ENCODE assay signal across 9 mouse cellular contexts in the genomic region with DNA sequence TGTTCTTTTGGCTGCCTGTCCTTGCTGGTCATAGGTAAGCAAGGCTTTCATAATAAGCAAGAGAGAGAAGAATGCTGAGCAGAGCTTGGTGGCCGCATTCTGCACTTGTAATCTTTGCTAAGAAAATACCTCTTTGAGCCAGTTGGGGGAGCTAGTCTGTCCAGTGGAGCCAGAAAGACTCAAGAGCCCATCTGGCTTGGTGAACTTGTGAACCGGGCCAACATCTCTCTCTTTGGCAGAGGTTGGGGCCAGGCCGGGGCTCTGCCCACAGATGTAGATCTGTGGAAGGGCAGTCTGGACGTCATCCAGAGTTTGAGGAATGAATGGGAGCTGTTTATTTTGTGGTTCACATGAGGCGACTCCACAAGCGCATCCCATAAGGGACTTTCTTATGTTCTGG. TPM values are rescaled to one million over a fixed set of nuclear protein-coding genes. Genes with fewer than 3 reads are reported as not detected.
DNase-seq lines count a peak whose midpoint lies in the region; ATAC-seq and TF ChIP-seq lines count a peak whose summit lies in the region.
"Had no signal": no experiment of that assay in that cellular context is flagged by ENCODE, and none has a peak within 500 bp of the region (broad histone marks: within the 10 kb centered on the region; RNA-seq: fewer than 3 reads in every experiment).

No protein-coding gene starts in this region.

- no peak overlapping the region for H3K27ac ChIP-seq in cerebellum, adult 2 months (ENCODE audit: insufficient read depth, low read length)
- H3K27ac ChIP-seq in hindbrain, postnatal 0 days = no peak overlapping the region
- H3K27ac ChIP-seq in hindbrain, embryonic 14.5 days = no peak overlapping the region
- no peak overlapping the region for H3K27ac ChIP-seq in kidney, embryonic 14.5 days (ENCODE audit: low read depth, low read length)

- WGBS in cerebellum, adult 2 months = 30% methylated on average over 6 of the region's 6 CpGs
- WGBS in hindbrain, postnatal 0 days = 60% methylated on average over 6 of the region's 6 CpGs
- WGBS in hindbrain, embryonic 14.5 days = 73% methylated on average over 6 of the region's 6 CpGs
- WGBS in kidney, embryonic 14.5 days = 75% methylated on average over 6 of the region's 6 CpGs

- H3K27me3 ChIP-seq in cerebellum, adult 2 months (ENCODE audit: control insufficient read depth, insufficient read depth, low read length) = no peaks in the 10 kb centered on the region
- no peaks in the 10 kb centered on the region for H3K27me3 ChIP-seq in hindbrain, postnatal 0 days (ENCODE audit: insufficient read depth, low read length)
- H3K27me3 ChIP-seq in hindbrain, embryonic 14.5 days (ENCODE audit: control insufficient read depth, insufficient read depth, low read length) = no peaks in the 10 kb centered on the region
- no peaks in the 10 kb centered on the region for H3K27me3 ChIP-seq in kidney, embryonic 14.5 days (ENCODE audit: control insufficient read depth, insufficient read depth, low read length)

- no peak for TF ChIP-seq POLR2A in cerebellum, adult 2 months (IDR thresholded peaks at IDR 0.05; ENCODE audit: borderline replicate concordance, insufficient read depth, low read length)

- no peaks in the 10 kb centered on the region for H3K36me3 ChIP-seq in hindbrain, postnatal 0 days (ENCODE audit: insufficient read depth, low read length)
- H3K36me3 ChIP-seq in hindbrain, embryonic 14.5 days (replicated peaks; ENCODE audit: control insufficient read depth, insufficient read depth) = no peaks in the 10 kb centered on the region
- no peaks in the 10 kb centered on the region for H3K36me3 ChIP-seq in kidney, embryonic 14.5 days (ENCODE audit: control insufficient read depth, insufficient read depth, low read length)

- no peak overlapping the region for H3K9ac ChIP-seq in hindbrain, postnatal 0 days (replicated peaks; ENCODE audit: low read length)
- no peak overlapping the region for H3K9ac ChIP-seq in hindbrain, embryonic 14.5 days
- no peak overlapping the region for H3K9ac ChIP-seq in kidney, embryonic 14.5 days (ENCODE audit: low read depth, low read length)

- peak in 1 of 2 experiments; percentile 17 for DNase-seq in cerebellum, adult 2 months
- DNase-seq in cerebellum, adult 11-12 months = no peak
- peak; percentile 51 for DNase-seq in hindbrain, postnatal 0 days (ENCODE audit: low spot score)
- DNase-seq in hindbrain, embryonic 14.5 days (ENCODE audit: low spot score) = no peak
- peak; percentile 21 for DNase-seq in ovary, postnatal 14 days (ENCODE audit: low spot score)
- DNase-seq in ovary, postnatal 10 days (ENCODE audit: low spot score) = no peak
- DNase-seq in testis, postnatal 10 days (ENCODE audit: low spot score) = peak; percentile 56
- DNase-seq: gastrocnemius, postnatal 14 days had no signal

- ATAC-seq in hindbrain, postnatal 0 days = peak; percentile 66; the same call in 1 of the 2 replicates
- no peak for ATAC-seq in hindbrain, embryonic 14.5 days (ENCODE audit: low FRiP score)
- no peak for ATAC-seq in kidney, embryonic 14.5 days (ENCODE audit: low FRiP score, low TSS enrichment)

- H3K9me3 ChIP-seq in hindbrain, postnatal 0 days (ENCODE audit: low read length) = no peaks in the 10 kb centered on the region
- no peaks in the 10 kb centered on the region for H3K9me3 ChIP-seq in hindbrain, embryonic 14.5 days (ENCODE audit: control insufficient read depth, low read length)
- no peaks in the 10 kb centered on the region for H3K9me3 ChIP-seq in kidney, embryonic 14.5 days (ENCODE audit: control insufficient read depth, low read length)

- peak; percentile 45; the same call in 1 of the 2 replicates for TF ChIP-seq CTCF in cerebellum, adult 2 months (IDR thresholded peaks at IDR 0.05; ENCODE audit: borderline replicate concordance, insufficient read depth, low read depth, low read length)
- peak; percentile 68 for TF ChIP-seq CTCF in hindbrain, postnatal 0 days (IDR thresholded peaks at IDR 0.05; ENCODE audit: low read depth)

- H3K4me2 ChIP-seq in hindbrain, postnatal 0 days (ENCODE audit: low read depth, low read length) = no peak overlapping the region
- H3K4me2 ChIP-seq in hindbrain, embryonic 14.5 days (replicated peaks) = no peak overlapping the region
- H3K4me2 ChIP-seq in kidney, embryonic 14.5 days (replicated peaks; ENCODE audit: low read depth, low read length) = no peak overlapping the region

- H3K4me1 ChIP-seq in cerebellum, adult 2 months (ENCODE audit: control insufficient read depth, insufficient read depth, low read length) = no peaks in the 10 kb centered on the region
- H3K4me1 ChIP-seq in hindbrain, postnatal 0 days (ENCODE audit: insufficient read depth, low read length) = no peaks in the 10 kb centered on the region
- H3K4me1 ChIP-seq in hindbrain, embryonic 14.5 days (replicated peaks; ENCODE audit: control insufficient read depth, insufficient read depth, low read length) = no peaks in the 10 kb centered on the region
- no peaks in the 10 kb centered on the region for H3K4me1 ChIP-seq in kidney, embryonic 14.5 days (ENCODE audit: control insufficient read depth, insufficient read depth, low read length)

- no peak overlapping the region for H3K4me3 ChIP-seq in cerebellum, adult 2 months (replicated peaks; ENCODE audit: insufficient read depth, low read depth, low read length)
- H3K4me3 ChIP-seq in hindbrain, postnatal 0 days (ENCODE audit: low read length) = no peak overlapping the region
- no peak overlapping the region for H3K4me3 ChIP-seq in hindbrain, embryonic 14.5 days (replicated peaks; ENCODE audit: low read length)
- H3K4me3 ChIP-seq in kidney, embryonic 14.5 days (ENCODE audit: low read length) = no peak overlapping the region

RNA-seq across cellular contexts. Expression of a gene that starts 44.1 kb away (rescaled TPM):
- polyA plus RNA-seq in cerebellum, adult 2 months (2012; rRNA removed) = 208 and 209 TPM in 2 replicates
- total RNA-seq in hindbrain, postnatal 0 days (2014; rRNA removed) = 98.6 and 117 TPM in 2 replicates
- 104 and 107 TPM in 2 replicates for polyA plus RNA-seq in hindbrain, postnatal 0 days (2015; fragmentation: Nextera tagmentation; extraction: Ambion mirVana)
- 75.0 and 85.6 TPM in 2 replicates for polyA plus RNA-seq in hindbrain, embryonic 14.5 days (2014; fragmentation: Nextera tagmentation; extraction: Ambion mirVana)
- polyA plus RNA-seq in kidney, embryonic 14.5 days (2014; fragmentation: Nextera tagmentation; extraction: Ambion mirVana) = 18.7 and 36.0 TPM in 2 replicates

RNA-seq across cellular contexts. Expression of a gene that starts 51.0 kb away (rescaled TPM):
- 230 and 261 TPM in 2 replicates for polyA plus RNA-seq in cerebellum, adult 2 months (2012; rRNA removed)
- total RNA-seq in hindbrain, postnatal 0 days (2014; rRNA removed) = 367 and 457 TPM in 2 replicates
- 81.5 and 90.6 TPM in 2 replicates for polyA plus RNA-seq in hindbrain, postnatal 0 days (2015; fragmentation: Nextera tagmentation; extraction: Ambion mirVana)
- 114 and 129 TPM in 2 replicates for polyA plus RNA-seq in hindbrain, embryonic 14.5 days (2014; fragmentation: Nextera tagmentation; extraction: Ambion mirVana)
- 39.8 and 68.8 TPM in 2 replicates for polyA plus RNA-seq in kidney, embryonic 14.5 days (2014; fragmentation: Nextera tagmentation; extraction: Ambion mirVana)

Comparison
In these comparisons a context has a peak if more than half of its experiments do, and no peak if none do; other contexts are left out.
1. DNase-seq: peak in hindbrain, postnatal 0 days (single experiment), ovary, postnatal 14 days (single experiment) and testis, postnatal 10 days (single experiment); none in cerebellum, adult 11-12 months (single experiment), hindbrain, embryonic 14.5 days (single experiment) and ovary, postnatal 10 days (single experiment).